Mouse (Mus musculus): ENCODE results near the gene Crybg2.

GRCm38 (mm10) chr4:134090521-134091224 is 30.1 kb downstream of the Crybg2 start:
- TF ChIP-seq CTCF (IDR thresholded peaks at IDR 0.05; ENCODE audit: low read depth, low read length) = no peak
- no peak for TF ChIP-seq GATA1 (IDR thresholded peaks at IDR 0.05; ENCODE audit: borderline replicate concordance, low read length)
